Mouse (Mus musculus) heart, embryonic 13.5 days (tissue): ENCODE data around the gene Krt80. TPM values are rescaled to one million over a fixed set of nuclear protein-coding genes. Genes with fewer than 3 reads are reported as not detected.
"Not testable (repeated sequence)": the region's sequence is repeated elsewhere in the genome, so short reads cannot be mapped to it uniquely, and the experiment has no call there.

Experiments
- ATAC-seq: fragments of 200-750 bp; cut with Nextera tagmentation; 2 replicates; pipeline ENCODE4 v1.8.0; 2017; ENCODE audit warnings: moderate TSS enrichment; ENCODE audit not compliant: insufficient number of reproducible peaks, low FRiP score, low TSS enrichment; ENCODE audit errors: extremely low read depth
- H3K27ac ChIP-seq: fragments of 300-500 bp; sonication (generic); replicated peaks from 2 replicates; pipeline ENCODE4 v1.5.1; 2015; ENCODE audit warnings: moderate library complexity, mild to moderate bottlenecking, inconsistent platforms
- H3K27me3 ChIP-seq: fragments of 300-500 bp; sonication (generic); replicated peaks from 2 replicates; pipeline ENCODE4 v1.6.1; 2015; ENCODE audit warnings: mild to moderate bottlenecking, inconsistent platforms
- H3K36me3 ChIP-seq: fragments of 300-500 bp; sonication (generic); 2 replicates; pipeline ENCODE4 v1.6.1; 2015; ENCODE audit warnings: mild to moderate bottlenecking, inconsistent platforms
- H3K4me1 ChIP-seq: fragments of 300-500 bp; sonication (generic); 2 replicates; pipeline ENCODE4 v1.6.1; 2015; ENCODE audit warnings: inconsistent platforms
- H3K4me2 ChIP-seq: fragments of 300-500 bp; sonication (generic); 2 replicates; pipeline ENCODE4 v1.6.1; 2015; ENCODE audit warnings: inconsistent platforms, mild to moderate bottlenecking, moderate library complexity
- H3K4me3 ChIP-seq: fragments of 300-500 bp; sonication (generic); 2 replicates; pipeline ENCODE4 v1.5.1; 2015; ENCODE audit warnings: moderate library complexity, mild to moderate bottlenecking, inconsistent platforms
- H3K9ac ChIP-seq: fragments of 300-500 bp; sonication (generic); 2 replicates; pipeline ENCODE4 v1.6.1; 2015; ENCODE audit warnings: inconsistent platforms, mild to moderate bottlenecking, moderate library complexity
- H3K9me3 ChIP-seq: fragments of 300-500 bp; sonication (generic); 2 replicates; pipeline ENCODE4 v1.6.1; 2016; ENCODE audit warnings: inconsistent platforms
- WGBS: fragments of 180-500 bp; shearing (Covaris S2); methylation state at CpG from one replicate; pipeline ENCODE4 v1.1.7; 2015; ENCODE audit warnings: mixed read lengths; 5-methylcytosine and 5-hydroxymethylcytosine counted together
- polyA plus RNA-seq: library from polyadenylated mRNA; unstranded; fragments of >200 nt; fragmentation: Nextera tagmentation; extraction: Ambion mirVana; gene quantifications from 2 replicates; pipeline ENCODE4 v1.2.1, GENCODE M21; 2015

The Krt80 gene
- polyA plus RNA-seq, 1 experiment from 2014 or later: 7.8 TPM

GRCm38 (mm10) chr15:101336474-101337174, 33.3 kb downstream of the Krt80 start:
- WGBS: 34% methylated on average over 24 of the region's 24 CpGs
- Histone ChIP-seq H3K9ac (0 out of 2 replicates have a peak overlapping the region, but pooled peaks have one; percentile 37), H3K27ac (peak overlapping the region; percentile 69), H3K4me2 (peak overlapping the region; percentile 14; the same call in 1 of the 2 replicates), H3K4me3 (no peak overlapping the region), H3K27me3 (peaks cover 26% of the 10 kb centered on the region), H3K36me3 (no peaks in the 10 kb centered on the region), H3K4me1 (peaks cover 21% of the 10 kb centered on the region), H3K9me3 (no peaks in the 10 kb centered on the region)
- ATAC-seq: peak; percentile 4; the same call in 1 of the 2 replicates

- no peak for ATAC-seq
- Histone ChIP-seq H3K4me2 (no peak overlapping the region), H3K36me3 (no peaks in the 10 kb centered on the region), H3K27ac (no peak overlapping the region), H3K9me3 (no peaks in the 10 kb centered on the region), H3K27me3 (peaks cover 21% of the 10 kb centered on the region), H3K4me1 (peaks cover 31% of the 10 kb centered on the region), H3K4me3 (no peak overlapping the region), H3K9ac (no peak overlapping the region)
- 54% methylated on average over 4 of the region's 4 CpGs for WGBS
These were observed 36.3 kb downstream of the Krt80 start for GRCm38 (mm10) chr15:101333648-101334047.

GRCm38 (mm10) chr15:101333165-101333564, 36.8 kb downstream of the Krt80 start:
- H3K27me3 ChIP-seq: peaks cover 21% of the 10 kb centered on the region
- H3K4me1 ChIP-seq: peaks cover 31% of the 10 kb centered on the region
- no peak overlapping the region for H3K4me2 ChIP-seq
- ATAC-seq: no peak
- WGBS: 10% methylated on average over 1 of the region's 1 CpGs
- no peak overlapping the region for H3K27ac ChIP-seq
- no peaks in the 10 kb centered on the region for H3K36me3 ChIP-seq
- H3K4me3 ChIP-seq: no peak overlapping the region
- no peak overlapping the region for H3K9ac ChIP-seq
- H3K9me3 ChIP-seq: no peaks in the 10 kb centered on the region

- 66% methylated on average over 4 of the region's 4 CpGs for WGBS
- H3K4me2 ChIP-seq: no peak overlapping the region
- peaks cover 19% of the 10 kb centered on the region for H3K27me3 ChIP-seq
- no peak overlapping the region for H3K4me3 ChIP-seq
- H3K4me1 ChIP-seq: peaks cover 25% of the 10 kb centered on the region
- H3K9ac ChIP-seq: no peak overlapping the region
- no peak overlapping the region for H3K27ac ChIP-seq
- H3K9me3 ChIP-seq: no peaks in the 10 kb centered on the region
- ATAC-seq: no peak
- H3K36me3 ChIP-seq: no peaks in the 10 kb centered on the region
These were observed 37.6 kb downstream of the Krt80 start for GRCm38 (mm10) chr15:101332370-101332769.

- H3K4me1 ChIP-seq: peaks cover 15% of the 10 kb centered on the region
- WGBS: 67% methylated on average over 4 of the region's 4 CpGs
- ATAC-seq: no peak
- H3K27ac ChIP-seq: no peak overlapping the region
- H3K27me3 ChIP-seq: peaks cover 6% of the 10 kb centered on the region
- H3K4me3 ChIP-seq: no peak overlapping the region
- H3K9me3 ChIP-seq: no peaks in the 10 kb centered on the region
- no peak overlapping the region for H3K4me2 ChIP-seq
- H3K9ac ChIP-seq: no peak overlapping the region
- no peaks in the 10 kb centered on the region for H3K36me3 ChIP-seq
These were observed 38.9 kb downstream of the Krt80 start for GRCm38 (mm10) chr15:101331090-101331489.

- H3K9me3 ChIP-seq: no peaks in the 10 kb centered on the region
- H3K4me1 ChIP-seq: peaks cover 15% of the 10 kb centered on the region
- peaks cover 3% of the 10 kb centered on the region; the same call in 1 of the 2 replicates for H3K27me3 ChIP-seq
- H3K27ac ChIP-seq: no peak overlapping the region
- no peak overlapping the region for H3K4me3 ChIP-seq
- H3K9ac ChIP-seq: no peak overlapping the region
- no peaks in the 10 kb centered on the region for H3K36me3 ChIP-seq
- 41% methylated on average over 3 of the region's 3 CpGs for WGBS
- H3K4me2 ChIP-seq: no peak overlapping the region
- no peak for ATAC-seq
These were observed 40.4 kb downstream of the Krt80 start for GRCm38 (mm10) chr15:101329564-101329892.

GRCm38 (mm10) chr15:101328876-101329563, 40.9 kb downstream of the Krt80 start:
- WGBS: 55% methylated on average over 3 of the region's 3 CpGs
- Histone ChIP-seq H3K4me3 (no peak overlapping the region), H3K27me3 (peaks cover 1% of the 10 kb centered on the region; the same call in 1 of the 2 replicates), H3K9ac (no peak overlapping the region), H3K36me3 (no peaks in the 10 kb centered on the region), H3K4me2 (no peak overlapping the region), H3K9me3 (no peaks in the 10 kb centered on the region), H3K4me1 (peaks cover 15% of the 10 kb centered on the region), H3K27ac (no peak overlapping the region)
- no peak for ATAC-seq

GRCm38 (mm10) chr15:101327282-101327681, 42.7 kb downstream of the Krt80 start:
- Histone ChIP-seq H3K36me3 (no peaks in the 10 kb centered on the region), H3K27ac (no peak overlapping the region), H3K4me1 (peaks cover 12% of the 10 kb centered on the region), H3K9ac (0 out of 2 replicates have a peak overlapping the region, but pooled peaks have one; percentile 12), H3K9me3 (no peaks in the 10 kb centered on the region), H3K27me3 (no peaks in the 10 kb centered on the region; the same call in 1 of the 2 replicates), H3K4me3 (no peak overlapping the region), H3K4me2 (no peak overlapping the region)
- 5% methylated on average over 6 of the region's 6 CpGs for WGBS
- ATAC-seq: no peak

GRCm38 (mm10) chr15:101325991-101326534, 43.9 kb downstream of the Krt80 start:
- H3K9me3 ChIP-seq: no peaks in the 10 kb centered on the region
- H3K27ac ChIP-seq: no peak overlapping the region
- no peaks in the 10 kb centered on the region for H3K36me3 ChIP-seq
- H3K27me3 ChIP-seq: no peaks in the 10 kb centered on the region
- 38% methylated on average over 10 of the region's 10 CpGs for WGBS
- H3K4me2 ChIP-seq: no peak overlapping the region
- no peak overlapping the region for H3K9ac ChIP-seq
- no peak overlapping the region for H3K4me3 ChIP-seq
- no peak for ATAC-seq
- peaks cover 22% of the 10 kb centered on the region for H3K4me1 ChIP-seq

- H3K4me3 ChIP-seq, ATAC-seq, H3K4me2 ChIP-seq, H3K27me3 ChIP-seq, H3K27ac ChIP-seq, H3K36me3 ChIP-seq, H3K9me3 ChIP-seq, H3K9ac ChIP-seq: not testable (repeated sequence)
- peaks cover 37% of the 10 kb centered on the region for H3K4me1 ChIP-seq
These were observed 45.6 kb downstream of the Krt80 start for GRCm38 (mm10) chr15:101324409-101324808.

GRCm38 (mm10) chr15:101323511-101323910, 46.5 kb downstream of the Krt80 start:
- 93% methylated on average over 5 of the region's 5 CpGs for WGBS
- no peaks in the 10 kb centered on the region for H3K36me3 ChIP-seq
- H3K27me3 ChIP-seq: no peaks in the 10 kb centered on the region
- peaks cover 38% of the 10 kb centered on the region for H3K4me1 ChIP-seq
- no peak overlapping the region for H3K9ac ChIP-seq
- no peak overlapping the region for H3K27ac ChIP-seq
- no peak overlapping the region for H3K4me2 ChIP-seq
- H3K4me3 ChIP-seq: no peak overlapping the region
- no peak for ATAC-seq
- no peaks in the 10 kb centered on the region for H3K9me3 ChIP-seq
